Mouse (Mus musculus): Measurements from ENCODE around the gene Gm7971. TPM values are rescaled to one million over a fixed set of nuclear protein-coding genes. Genes with fewer than 3 reads are reported as not detected.
"Not testable (repeated sequence)": the region's sequence is repeated elsewhere in the genome, so short reads cannot be mapped to it uniquely, and the experiment has no call there.

Gene Gm7971
- polyA plus RNA-seq (2012; rRNA removed) = not detected in 2 replicates

DNA sequence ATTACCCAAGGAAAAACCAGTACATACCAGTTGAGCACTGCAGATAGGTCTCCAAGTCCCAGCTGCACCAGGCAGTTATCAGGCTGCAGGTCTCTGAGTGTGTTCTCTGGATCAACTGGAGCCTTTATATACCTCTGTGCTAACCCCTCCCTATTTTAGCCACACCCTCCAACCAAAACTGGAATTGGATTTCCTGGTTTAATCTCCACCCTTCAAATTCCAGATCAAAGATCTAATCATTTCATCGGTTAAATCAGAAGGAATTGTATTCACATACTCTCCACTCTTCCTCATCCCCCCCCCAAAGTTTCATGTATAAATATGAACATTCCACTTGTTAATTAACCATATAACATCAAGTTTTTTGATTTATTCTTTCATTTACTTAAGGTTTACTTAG lies at the start of gene Gm7971:
Gm7971 (minus strand) TSS at position 101 of the 400 bp plus-strand sequence.
- not testable (repeated sequence) for H3K4me3 ChIP-seq (ENCODE audit: extremely low read depth, insufficient read depth, insufficient read length); H3K27me3 ChIP-seq (ENCODE audit: control insufficient read depth, insufficient read depth, low read length); H3K4me1 ChIP-seq (ENCODE audit: control insufficient read depth, insufficient read depth, insufficient read length); H3K36me3 ChIP-seq (ENCODE audit: control insufficient read depth, insufficient read depth, low read length); DNase-seq (ENCODE audit: low read depth in 1 of 2, low spot score in 2 of 2); H3K27ac ChIP-seq (ENCODE audit: insufficient read depth, low read length)
- WGBS = no CpG with 5 or more reads among the region's 1 CpGs

Other genes with a start within 250 kb of the Gm7971 start
- gene D5Ertd577e, start 138.1 kb downstream of the Gm7971 start, polyA plus RNA-seq (2012; rRNA removed) = not detected in 2 replicates
- gene Gm3286, start 84.1 kb downstream of the Gm7971 start, polyA plus RNA-seq (2012; rRNA removed) = not detected in 2 replicates
- gene Gm7978, start 141.3 kb upstream of the Gm7971 start, polyA plus RNA-seq (2012; rRNA removed) = not detected in 2 replicates
- gene Gm7982, start 147.1 kb upstream of the Gm7971 start, polyA plus RNA-seq (2012; rRNA removed) = not detected in 2 replicates
- gene E330014E10Rik, start 181.1 kb upstream of the Gm7971 start, polyA plus RNA-seq (2012; rRNA removed) = not detected in 2 replicates

Data from spleen, adult 2 months (tissue).